Mouse (Mus musculus) brain, adult 2 months (tissue): ENCODE measurements at regions not wholly inside any gene's neighbourhood (a gene's known extent, or its start where the extent isn't known, plus 50 kb on each side); places are given as distances from the start of the nearest gene placed in this dataset.

ENCODE experiments used
- DNase-seq: peaks from one replicate; pipeline ENCODE4 v3.0.0; 2011; ENCODE audit warnings: low read depth, low spot score

- DNase-seq, result peak; percentile 67
Measured at GRCm38 (mm10) chr9:62220451-62220850, 61.6 kb downstream of the Spesp1 start.

GRCm38 (mm10) chr9:62215151-62215859 is 66.7 kb downstream of the Spesp1 start:
- DNase-seq, result no peak

- DNase-seq, result no peak
Measured at GRCm38 (mm10) chr9:62214546-62214945, 67.5 kb downstream of the Spesp1 start.

- peak; percentile 60 for DNase-seq
Measured at GRCm38 (mm10) chr9:62212615-62213014, 69.4 kb downstream of the Spesp1 start.

- DNase-seq, result peak; percentile 81
Measured at GRCm38 (mm10) chr9:62210815-62211214, 71.2 kb downstream of the Spesp1 start.

GRCm38 (mm10) chr9:62208436-62208835 is 73.6 kb downstream of the Spesp1 start:
- DNase-seq, result no peak

- no peak for DNase-seq
Measured at GRCm38 (mm10) chr9:62205264-62205663, 76.7 kb downstream of the Spesp1 start.

GRCm38 (mm10) chr9:62203556-62203955 is 78.5 kb downstream of the Spesp1 start:
- peak; percentile 82 for DNase-seq

- no peak for DNase-seq
Measured at GRCm38 (mm10) chr9:62202331-62202730, 79.7 kb downstream of the Spesp1 start.

- DNase-seq, result no peak
Measured at GRCm38 (mm10) chr9:62197486-62197885, 75.0 kb upstream of the Glce start.

- DNase-seq, result peak; percentile 59
Measured at GRCm38 (mm10) chr9:62192424-62192892, 70.0 kb upstream of the Glce start.

- peak; percentile 78 for DNase-seq
Measured at GRCm38 (mm10) chr9:62190474-62190873, 68.0 kb upstream of the Glce start.

- DNase-seq, result peak; percentile 93
Measured at GRCm38 (mm10) chr9:62188835-62189234, 66.4 kb upstream of the Glce start.

GRCm38 (mm10) chr9:62188379-62188778 is 65.9 kb upstream of the Glce start:
- DNase-seq, result peak; percentile 97

GRCm38 (mm10) chr9:62186886-62187285 is 64.4 kb upstream of the Glce start:
- no peak for DNase-seq

- peak; percentile 64 for DNase-seq
Measured at GRCm38 (mm10) chr9:62185516-62186280, 63.2 kb upstream of the Glce start.

GRCm38 (mm10) chr9:62181182-62181830 is 58.9 kb upstream of the Glce start:
- DNase-seq, result peak; percentile 71

- no peak for DNase-seq
Measured at GRCm38 (mm10) chr9:62180456-62181181, 58.2 kb upstream of the Glce start.

- peak; percentile 45 for DNase-seq
Measured at GRCm38 (mm10) chr9:62174651-62175050, 52.2 kb upstream of the Glce start.
